Mouse (Mus musculus) lung, adult 2 months (tissue): ENCODE data around the gene Nfatc3.

Experiments
- CTCF ChIP-seq: fragments of 200-500 bp; IDR thresholded peaks from 2 replicates; pipeline ENCODE4 v1.5.1; 2011; ENCODE audit warnings: mild to moderate bottlenecking, low read length, control low read depth; ENCODE audit not compliant: insufficient read depth
- POLR2A ChIP-seq: fragments of 200-500 bp; IDR thresholded peaks from 2 replicates; pipeline ENCODE4 v1.6.1; 2011; ENCODE audit warnings: low read depth, mild to moderate bottlenecking, control low read depth, low read length, borderline replicate concordance; ENCODE audit errors: extremely low read depth

GRCm38 (mm10) chr8:106163251-106163650 lies 104.6 kb downstream of the Nfatc3 start:
- no peak for TF ChIP-seq CTCF
- TF ChIP-seq POLR2A, result no peak
